Mouse (Mus musculus) cortical plate, adult 2 months (tissue): ENCODE results near the gene Prex1.

Source experiments
- CTCF ChIP-seq: fragments of 200-500 bp; IDR thresholded peaks from 2 replicates; pipeline ENCODE4 v1.5.1; 2011; ENCODE audit warnings: mild to moderate bottlenecking, control low read depth, low read length; ENCODE audit not compliant: insufficient read depth; ENCODE audit errors: extremely low read depth
- POLR2A ChIP-seq: fragments of 200-500 bp; IDR thresholded peaks from 2 replicates; pipeline ENCODE4 v1.6.1; 2011; ENCODE audit warnings: mild to moderate bottlenecking, low read length, control low read depth; ENCODE audit not compliant: insufficient read depth; ENCODE audit errors: extremely low read depth

GRCm38 (mm10) chr2:166629941-166630674 is 83.5 kb downstream of the Prex1 start:
- TF ChIP-seq CTCF (no peak), POLR2A (no peak)
